Comparison of ENCODE assay signal across 9 mouse cellular contexts in genomic region chr2:71376433-71376906, GRCm38 (mm10). TPM values are rescaled to one million over a fixed set of nuclear protein-coding genes. Genes with fewer than 3 reads are reported as not detected.
DNase-seq lines count a peak whose midpoint lies in the region; ATAC-seq lines count a peak whose summit lies in the region.
"Had no signal": no experiment of that assay in that cellular context is flagged by ENCODE, and none has a peak within 500 bp of the region (broad histone marks: within the 10 kb centered on the region; RNA-seq: fewer than 3 reads in every experiment).

No protein-coding gene starts in this region.

- intact Hi-C loops in left cerebral cortex, postnatal 4 days (cut with DNase I) = no loop called here

- no peak overlapping the region for H3K9ac ChIP-seq in kidney, embryonic 15.5 days
- H3K9ac ChIP-seq: hindbrain, embryonic 13.5 days had no signal

- no peak overlapping the region for H3K27ac ChIP-seq in kidney, embryonic 15.5 days
- H3K27ac ChIP-seq: hindbrain, embryonic 13.5 days had no signal

- H3K9me3 ChIP-seq in kidney, embryonic 15.5 days (replicated peaks) = no peaks in the 10 kb centered on the region
- H3K9me3 ChIP-seq: hindbrain, embryonic 13.5 days had no signal

- DNase-seq in kidney, postnatal 4 days = no peak
- DNase-seq in R1 (ENCODE audit: low read depth, low spot score) = peak; percentile 91
- DNase-seq in naive thymus-derived CD4-positive, alpha-beta T cell, adult 2 months (ENCODE audit: low read depth) = peak; percentile 70
- no peak for DNase-seq in left cerebral cortex, postnatal 4 days
- no peak for DNase-seq in frontal cortex, postnatal 36 days (ENCODE audit: low spot score in 2 of 2)
- no peak for DNase-seq in kidney, postnatal 10 days

- H3K36me3 ChIP-seq in kidney, embryonic 15.5 days = no peaks in the 10 kb centered on the region
- H3K36me3 ChIP-seq: hindbrain, embryonic 13.5 days had no signal

- no peak overlapping the region for H3K4me3 ChIP-seq in kidney, embryonic 15.5 days (replicated peaks)
- H3K4me3 ChIP-seq: hindbrain, embryonic 13.5 days had no signal

- 42% methylated on average over 11 of the region's 11 CpGs for WGBS in kidney, embryonic 15.5 days

- H3K4me1 ChIP-seq in kidney, embryonic 15.5 days = no peaks in the 10 kb centered on the region
- H3K4me1 ChIP-seq: hindbrain, embryonic 13.5 days had no signal

- ATAC-seq in kidney, embryonic 15.5 days (replicated peaks; ENCODE audit: low FRiP score) = no peak
- peak; percentile 91 for ATAC-seq in inflammation-experienced regulatory T-cells, adult 6 months

- no peaks in the 10 kb centered on the region for H3K27me3 ChIP-seq in kidney, embryonic 15.5 days
- H3K27me3 ChIP-seq: hindbrain, embryonic 13.5 days had no signal

- peak overlapping the region; percentile 27 for H3K4me2 ChIP-seq in kidney, embryonic 15.5 days
- H3K4me2 ChIP-seq: hindbrain, embryonic 13.5 days had no signal

RNA-seq across cellular contexts. Expression of gene Slc25a12, which starts 8.9 kb away (rescaled TPM):
- 37.8 and 41.7 TPM in 2 replicates for polyA plus RNA-seq in kidney, embryonic 15.5 days (2015; fragmentation: Nextera tagmentation; extraction: Ambion mirVana)
- 10 to 100 TPM; 63.3 to 80.6 (median 68.3) TPM for polyA plus RNA-seq in inflammation-experienced regulatory T-cells, adult 6 months (2017; shearing (Covaris generic))
- 100 to 1,000 TPM; 117 to 121 TPM for total RNA-seq in left cerebral cortex, postnatal 4 days (2021)

RNA-seq across cellular contexts. Expression of gene Hat1, which starts 12.3 kb away (rescaled TPM):
- polyA plus RNA-seq in kidney, embryonic 15.5 days (2015; fragmentation: Nextera tagmentation; extraction: Ambion mirVana) = 138 and 149 TPM in 2 replicates
- polyA plus RNA-seq in inflammation-experienced regulatory T-cells, adult 6 months (2017; shearing (Covaris generic)) = 100 to 1,000 TPM in 1 of 3 experiments, 10 to 100 TPM in 2; 58.6 to 102 (median 76.9) TPM
- total RNA-seq in left cerebral cortex, postnatal 4 days (2021) = 10 to 100 TPM; 19.2 to 23.1 TPM

Comparison
In these comparisons a context has a peak if more than half of its experiments do, and no peak if none do; other contexts are left out.
1. DNase-seq: peak in R1 (single experiment) and naive thymus-derived CD4-positive, alpha-beta T cell, adult 2 months (single experiment); none in kidney, postnatal 4 days (0 of 2), left cerebral cortex, postnatal 4 days (single experiment), frontal cortex, postnatal 36 days (0 of 2) and kidney, postnatal 10 days (single experiment).